Mouse (Mus musculus): ENCODE data around the gene Rapsn.

DNA sequence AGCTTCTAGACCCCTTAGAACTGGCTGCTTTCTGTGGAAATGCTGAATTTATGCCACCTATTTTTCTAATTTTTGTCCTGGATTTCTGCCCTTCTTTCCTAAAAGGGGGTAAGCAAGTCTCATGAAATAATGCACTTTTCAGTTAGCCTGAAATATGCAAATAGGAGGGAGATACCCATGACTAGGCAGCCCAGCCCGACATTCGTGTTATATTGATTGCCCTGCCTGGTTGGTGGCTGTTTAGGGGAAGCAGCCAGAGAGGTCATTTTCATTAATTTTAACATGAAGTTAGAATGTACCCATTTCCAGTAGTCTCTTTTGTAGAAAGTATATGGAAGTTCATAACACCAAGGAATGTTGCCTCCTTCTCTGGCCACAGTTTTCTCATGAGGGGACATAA, 21.5 kb upstream of the Rapsn start:
- TF ChIP-seq CTCF (IDR thresholded peaks at IDR 0.05; ENCODE audit: control insufficient read depth, insufficient read depth, low read length) (no peak), POLR2A (IDR thresholded peaks at IDR 0.05; ENCODE audit: borderline replicate concordance, control insufficient read depth, low read depth, low read length) (no peak)

All from bone marrow, adult 2 months (tissue).